Mouse (Mus musculus) megakaryocyte, embryonic 14.5 days (primary cell): ENCODE results near the gene Cpm. TPM values are rescaled to one million over a fixed set of nuclear protein-coding genes. Genes with fewer than 3 reads are reported as not detected.

Experiments used
- H3K27me3 ChIP-seq: replicated peaks from 2 replicates; pipeline ENCODE3; 2012; ENCODE audit warnings: inconsistent platforms
- H3K36me3 ChIP-seq: replicated peaks from 2 replicates; pipeline ENCODE3; 2012; ENCODE audit warnings: low read length, inconsistent platforms, mixed read lengths
- H3K4me1 ChIP-seq: 2 replicates; pipeline ENCODE4 v1.6.1; 2012; ENCODE audit warnings: inconsistent platforms
- H3K4me3 ChIP-seq: replicated peaks from 2 replicates; pipeline ENCODE3; 2012; ENCODE audit warnings: moderate library complexity, mild to moderate bottlenecking, inconsistent platforms
- H3K9me3 ChIP-seq: 2 replicates; pipeline ENCODE4 v1.6.1; 2012; ENCODE audit warnings: inconsistent platforms
- FLI1 ChIP-seq: IDR thresholded peaks from 2 replicates; pipeline ENCODE4 v1.6.1; 2012; ENCODE audit warnings: low read length, inconsistent platforms, mixed read lengths
- GATA1 ChIP-seq: IDR thresholded peaks from 3 replicates; pipeline ENCODE4 v1.6.1; 2012; ENCODE audit warnings: mixed read lengths, low read length, inconsistent platforms, borderline replicate concordance
- polyA plus RNA-seq: library from polyadenylated mRNA; stranded (reverse); fragments of >175 nt; gene quantifications from 2 replicates; pipeline ENCODE4 v1.2.3, GENCODE M21; 2012; ENCODE audit warnings: low replicate concordance; ENCODE audit not compliant: insufficient read depth

Gene Cpm
- polyA plus RNA-seq, 1 experiment: not detected

GRCm38 (mm10) chr10:117619862-117620179, 9.5 kb upstream of the Cpm start:
- H3K4me1 ChIP-seq: no peaks in the 10 kb centered on the region
- TF ChIP-seq FLI1 (no peak), GATA1 (no peak)
- H3K9me3 ChIP-seq: peaks cover 9% of the 10 kb centered on the region
- H3K36me3 ChIP-seq: no peaks in the 10 kb centered on the region
- H3K4me3 ChIP-seq: no peak overlapping the region
- H3K27me3 ChIP-seq: peaks cover 5% of the 10 kb centered on the region

GRCm38 (mm10) chr10:117620530-117620929, 8.8 kb upstream of the Cpm start:
- Histone ChIP-seq H3K27me3 (peaks cover 5% of the 10 kb centered on the region), H3K36me3 (no peaks in the 10 kb centered on the region), H3K4me3 (no peak overlapping the region), H3K9me3 (peaks cover 9% of the 10 kb centered on the region), H3K4me1 (no peaks in the 10 kb centered on the region)
- TF ChIP-seq FLI1 (no peak), GATA1 (no peak)

- H3K27me3 ChIP-seq: peaks cover 8% of the 10 kb centered on the region
- no peaks in the 10 kb centered on the region for H3K4me1 ChIP-seq
- H3K9me3 ChIP-seq: peaks cover 12% of the 10 kb centered on the region
- TF ChIP-seq GATA1: no peak
- no peak for TF ChIP-seq FLI1
- H3K4me3 ChIP-seq: no peak overlapping the region
- no peaks in the 10 kb centered on the region for H3K36me3 ChIP-seq
Observed at GRCm38 (mm10) chr10:117620934-117621501, 8.3 kb upstream of the Cpm start.

- Histone ChIP-seq H3K4me3 (no peak overlapping the region), H3K36me3 (no peaks in the 10 kb centered on the region), H3K27me3 (peaks cover 10% of the 10 kb centered on the region), H3K4me1 (no peaks in the 10 kb centered on the region), H3K9me3 (peaks cover 8% of the 10 kb centered on the region)
- no peak for TF ChIP-seq GATA1
- no peak for TF ChIP-seq FLI1
Observed at GRCm38 (mm10) chr10:117621616-117622533, 7.4 kb upstream of the Cpm start.

GRCm38 (mm10) chr10:117623358-117623757, 5.9 kb upstream of the Cpm start:
- Histone ChIP-seq H3K27me3 (peaks cover 24% of the 10 kb centered on the region), H3K4me3 (no peak overlapping the region), H3K36me3 (no peaks in the 10 kb centered on the region), H3K4me1 (no peaks in the 10 kb centered on the region), H3K9me3 (peaks cover 13% of the 10 kb centered on the region; the same call in 1 of the 2 replicates)
- TF ChIP-seq GATA1: no peak

GRCm38 (mm10) chr10:117624222-117624621, 5.1 kb upstream of the Cpm start:
- no peak for TF ChIP-seq GATA1
- no peak for TF ChIP-seq FLI1
- H3K36me3 ChIP-seq: no peaks in the 10 kb centered on the region
- peaks cover 32% of the 10 kb centered on the region for H3K27me3 ChIP-seq
- H3K9me3 ChIP-seq: peaks cover 17% of the 10 kb centered on the region; the same call in 1 of the 2 replicates
- H3K4me3 ChIP-seq: no peak overlapping the region
- peaks cover 6% of the 10 kb centered on the region for H3K4me1 ChIP-seq

- H3K9me3 ChIP-seq: peaks cover 17% of the 10 kb centered on the region; the same call in 1 of the 2 replicates
- peaks cover 13% of the 10 kb centered on the region for H3K4me1 ChIP-seq
- TF ChIP-seq GATA1 (no peak), FLI1 (no peak)
- no peak overlapping the region for H3K4me3 ChIP-seq
- H3K27me3 ChIP-seq: peaks cover 38% of the 10 kb centered on the region
- H3K36me3 ChIP-seq: no peaks in the 10 kb centered on the region
Observed at GRCm38 (mm10) chr10:117624655-117625497, 4.4 kb upstream of the Cpm start.

GRCm38 (mm10) chr10:117625500-117626296, 3.6 kb upstream of the Cpm start:
- peaks cover 46% of the 10 kb centered on the region for H3K27me3 ChIP-seq
- TF ChIP-seq FLI1: no peak
- peaks cover 17% of the 10 kb centered on the region; the same call in 1 of the 2 replicates for H3K9me3 ChIP-seq
- peaks cover 14% of the 10 kb centered on the region for H3K4me1 ChIP-seq
- H3K36me3 ChIP-seq: no peaks in the 10 kb centered on the region
- H3K4me3 ChIP-seq: no peak overlapping the region

GRCm38 (mm10) chr10:117626297-117626613, 3.0 kb upstream of the Cpm start:
- Histone ChIP-seq H3K4me1 (peaks cover 14% of the 10 kb centered on the region), H3K36me3 (no peaks in the 10 kb centered on the region), H3K27me3 (peaks cover 48% of the 10 kb centered on the region), H3K9me3 (peaks cover 17% of the 10 kb centered on the region; the same call in 1 of the 2 replicates), H3K4me3 (no peak overlapping the region)
- no peak for TF ChIP-seq FLI1
- no peak for TF ChIP-seq GATA1
